Mouse (Mus musculus): ENCODE measurements around the gene Olfr1378. TPM values are rescaled to one million over a fixed set of nuclear protein-coding genes. Genes with fewer than 3 reads are reported as not detected.

Olfr1378 gene
- polyA plus RNA-seq, 1 experiment from 2014 or later = not detected

GRCm38 (mm10) chr11:50977216-50977615 lies 10.9 kb downstream of the Olfr1378 start:
- H3K9ac ChIP-seq = no peak overlapping the region
- H3K36me3 ChIP-seq = no peaks in the 10 kb centered on the region
- no peaks in the 10 kb centered on the region for H3K9me3 ChIP-seq
- no peak for ATAC-seq (ENCODE audit: insufficient number of reproducible peaks, low FRiP score, low TSS enrichment, low read depth)
- H3K4me3 ChIP-seq = no peak overlapping the region
- H3K27me3 ChIP-seq = no peaks in the 10 kb centered on the region
- H3K27ac ChIP-seq = no peak overlapping the region
- H3K4me1 ChIP-seq = no peaks in the 10 kb centered on the region
- 73% methylated on average over 4 of the region's 4 CpGs for WGBS
- H3K4me2 ChIP-seq = no peak overlapping the region

- no peak for ATAC-seq (ENCODE audit: insufficient number of reproducible peaks, low FRiP score, low TSS enrichment, low read depth)
- Histone ChIP-seq H3K9ac (no peak within 1 kb of the TSS), H3K27me3 (no peaks in the 10 kb centered on the region), H3K36me3 (no peaks in the 10 kb centered on the region), H3K9me3 (no peaks in the 10 kb centered on the region), H3K4me3 (no peak within 1 kb of the TSS), H3K4me2 (no peak within 1 kb of the TSS), H3K27ac (no peak within 1 kb of the TSS), H3K4me1 (no peaks in the 10 kb centered on the region)
- WGBS = 68% methylated on average over 5 of the region's 5 CpGs
These were observed 15.3 kb downstream of the Olfr1378 start, which contains the start of gene Olfr1377 for GRCm38 (mm10) chr11:50981667-50982066. Olfr1377 (plus strand) TSS chr11:50981967.

- H3K9ac ChIP-seq = no peak within 1 kb of the TSS
- no peaks in the 10 kb centered on the region for H3K4me1 ChIP-seq
- no peak within 1 kb of the TSS for H3K27ac ChIP-seq
- 75% methylated on average over 5 of the region's 5 CpGs for WGBS
- no peak for ATAC-seq (ENCODE audit: insufficient number of reproducible peaks, low FRiP score, low TSS enrichment, low read depth)
- no peak within 1 kb of the TSS for H3K4me2 ChIP-seq
- H3K9me3 ChIP-seq = no peaks in the 10 kb centered on the region
- no peaks in the 10 kb centered on the region for H3K36me3 ChIP-seq
- no peak within 1 kb of the TSS for H3K4me3 ChIP-seq
- H3K27me3 ChIP-seq = no peaks in the 10 kb centered on the region
These were observed 37.0 kb downstream of the Olfr1378 start, which contains the start of gene Olfr51 for GRCm38 (mm10) chr11:51003296-51003695. Olfr51 (plus strand) TSS chr11:51003596.

- Histone ChIP-seq H3K4me3 (no peak overlapping the region), H3K36me3 (no peaks in the 10 kb centered on the region), H3K4me2 (no peak overlapping the region), H3K27me3 (no peaks in the 10 kb centered on the region), H3K27ac (no peak overlapping the region), H3K9me3 (no peaks in the 10 kb centered on the region), H3K9ac (no peak overlapping the region), H3K4me1 (no peaks in the 10 kb centered on the region)
- 70% methylated on average over 5 of the region's 5 CpGs for WGBS
- no peak for ATAC-seq (ENCODE audit: insufficient number of reproducible peaks, low FRiP score, low TSS enrichment, low read depth)
These were observed 45.5 kb downstream of the Olfr1378 start for GRCm38 (mm10) chr11:51011821-51012220.

- Histone ChIP-seq H3K36me3 (no peaks in the 10 kb centered on the region), H3K27ac (no peak within 1 kb of the TSS), H3K4me2 (no peak within 1 kb of the TSS), H3K4me3 (no peak within 1 kb of the TSS), H3K27me3 (no peaks in the 10 kb centered on the region), H3K9me3 (no peaks in the 10 kb centered on the region), H3K4me1 (no peaks in the 10 kb centered on the region), H3K9ac (no peak within 1 kb of the TSS)
- ATAC-seq (ENCODE audit: insufficient number of reproducible peaks, low FRiP score, low TSS enrichment, low read depth) = no peak
- WGBS = 65% methylated on average over 1 of the region's 1 CpGs
These were observed 47.6 kb downstream of the Olfr1378 start, which contains the start of gene Olfr54 for GRCm38 (mm10) chr11:51013936-51014335. Olfr54 (plus strand) TSS chr11:51014236.

DNA sequence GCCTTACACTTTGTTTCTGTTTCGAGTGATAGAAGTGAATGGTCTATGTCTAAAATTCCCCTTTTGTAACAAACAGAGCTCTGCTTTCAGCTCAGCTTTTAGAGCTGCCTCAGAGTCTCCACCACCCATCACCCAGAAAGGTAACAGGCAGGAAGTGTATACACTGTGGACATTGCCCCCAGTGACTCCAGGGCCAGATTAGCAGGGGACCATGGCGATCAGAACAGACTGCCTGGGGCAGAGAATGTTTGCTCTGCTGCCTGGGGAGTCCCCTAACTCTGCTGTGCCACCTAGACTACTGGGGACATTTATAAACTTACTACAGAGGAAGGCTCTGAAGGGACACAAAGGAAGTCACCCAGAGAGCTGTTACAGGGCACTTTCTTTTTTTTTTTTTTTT lies 50.0 kb downstream of the Olfr1378 start:
- Histone ChIP-seq H3K27ac (no peak overlapping the region), H3K27me3 (no peaks in the 10 kb centered on the region), H3K9ac (no peak overlapping the region), H3K4me3 (no peak overlapping the region), H3K4me1 (no peaks in the 10 kb centered on the region), H3K9me3 (no peaks in the 10 kb centered on the region), H3K4me2 (no peak overlapping the region), H3K36me3 (no peaks in the 10 kb centered on the region)
- WGBS = 44% methylated on average over 2 of the region's 2 CpGs
- ATAC-seq (ENCODE audit: insufficient number of reproducible peaks, low FRiP score, low TSS enrichment, low read depth) = no peak

Other genes starting within 250 kb of the Olfr1378 start
- 43.6 and 51.0 TPM in 2 replicates for gene Zfp354c, start 138.8 kb upstream of the Olfr1378 start, polyA plus RNA-seq (2015; fragmentation: Nextera tagmentation; extraction: Ambion mirVana)
- gene Zfp879, start 125.0 kb upstream of the Olfr1378 start, polyA plus RNA-seq (2015; fragmentation: Nextera tagmentation; extraction: Ambion mirVana) = 0.71 and 0.77 TPM in 2 replicates
- gene Grm6, start 115.8 kb upstream of the Olfr1378 start, polyA plus RNA-seq (2015; fragmentation: Nextera tagmentation; extraction: Ambion mirVana) = 0.32 and 0.62 TPM in 2 replicates
- 8.2 and 8.5 TPM in 2 replicates for gene Zfp454, start 78.9 kb upstream of the Olfr1378 start, polyA plus RNA-seq (2015; fragmentation: Nextera tagmentation; extraction: Ambion mirVana)
- gene Zfp2, start 50.4 kb upstream of the Olfr1378 start, polyA plus RNA-seq (2015; fragmentation: Nextera tagmentation; extraction: Ambion mirVana) = 9.1 and 9.6 TPM in 2 replicates
- gene Zfp354b, start 34.9 kb upstream of the Olfr1378 start, polyA plus RNA-seq (2015; fragmentation: Nextera tagmentation; extraction: Ambion mirVana) = 1.3 and 1.9 TPM in 2 replicates
- gene 4933414I15Rik, start 22.8 kb upstream of the Olfr1378 start, polyA plus RNA-seq (2015; fragmentation: Nextera tagmentation; extraction: Ambion mirVana) = not detected in 2 replicates
- not detected in 2 replicates for gene Prop1, start 12.8 kb upstream of the Olfr1378 start, polyA plus RNA-seq (2015; fragmentation: Nextera tagmentation; extraction: Ambion mirVana)
- gene Olfr1377, start 15.4 kb downstream of the Olfr1378 start, polyA plus RNA-seq (2015; fragmentation: Nextera tagmentation; extraction: Ambion mirVana) = not detected in 2 replicates
- gene Olfr51, start 37.1 kb downstream of the Olfr1378 start, polyA plus RNA-seq (2015; fragmentation: Nextera tagmentation; extraction: Ambion mirVana) = not detected in 2 replicates
- not detected in 2 replicates for gene Olfr54, start 47.7 kb downstream of the Olfr1378 start, polyA plus RNA-seq (2015; fragmentation: Nextera tagmentation; extraction: Ambion mirVana)
- not detected in 2 replicates for gene Olfr1375, start 81.6 kb downstream of the Olfr1378 start, polyA plus RNA-seq (2015; fragmentation: Nextera tagmentation; extraction: Ambion mirVana)
- 8.3 TPM in 2 replicates for gene Zfp354a, start 92.7 kb downstream of the Olfr1378 start, polyA plus RNA-seq (2015; fragmentation: Nextera tagmentation; extraction: Ambion mirVana)